Mouse (Mus musculus): ENCODE data around the gene Anxa11. TPM values are rescaled to one million over a fixed set of nuclear protein-coding genes. Genes with fewer than 3 reads are reported as not detected.
"Not testable (repeated sequence)": the region's sequence is repeated elsewhere in the genome, so short reads cannot be mapped to it uniquely, and the experiment has no call there.

Gene Anxa11
- polyA plus RNA-seq, 1 experiment, result 33.6 TPM

GRCm38 (mm10) chr14:25869135-25869878, 27.4 kb downstream of the Anxa11 start:
- Histone ChIP-seq H3K4me3 (ENCODE audit: insufficient read depth, low read depth, low read length) (no peak overlapping the region), H3K4me1 (ENCODE audit: control insufficient read depth, insufficient read depth, insufficient read length, low read length) (peaks cover 58% of the 10 kb centered on the region), H3K27ac (replicated peaks; ENCODE audit: low read depth, low read length) (0 out of 2 replicates have a peak overlapping the region, but pooled peaks have one; percentile 2)

- H3K4me3 ChIP-seq (ENCODE audit: insufficient read depth, low read depth, low read length), result no peak overlapping the region
- H3K27ac ChIP-seq (replicated peaks; ENCODE audit: low read depth, low read length), result peak overlapping the region; percentile 25; the same call in 1 of the 2 replicates
Measured at GRCm38 (mm10) chr14:25872461-25873415, 30.8 kb downstream of the Anxa11 start.

GRCm38 (mm10) chr14:25876640-25877039, 34.7 kb downstream of the Anxa11 start:
- H3K27ac ChIP-seq (replicated peaks; ENCODE audit: low read depth, low read length); H3K4me3 ChIP-seq (ENCODE audit: insufficient read depth, low read depth, low read length); H3K4me1 ChIP-seq (ENCODE audit: control insufficient read depth, insufficient read depth, insufficient read length, low read length): not testable (repeated sequence)

More at GRCm38 (mm10) chr14:25872461-25873415, 30.8 kb downstream of the Anxa11 start:
- peaks cover 33% of the 10 kb centered on the region for H3K4me1 ChIP-seq (ENCODE audit: control insufficient read depth, insufficient read depth, insufficient read length, low read length)

DNA sequence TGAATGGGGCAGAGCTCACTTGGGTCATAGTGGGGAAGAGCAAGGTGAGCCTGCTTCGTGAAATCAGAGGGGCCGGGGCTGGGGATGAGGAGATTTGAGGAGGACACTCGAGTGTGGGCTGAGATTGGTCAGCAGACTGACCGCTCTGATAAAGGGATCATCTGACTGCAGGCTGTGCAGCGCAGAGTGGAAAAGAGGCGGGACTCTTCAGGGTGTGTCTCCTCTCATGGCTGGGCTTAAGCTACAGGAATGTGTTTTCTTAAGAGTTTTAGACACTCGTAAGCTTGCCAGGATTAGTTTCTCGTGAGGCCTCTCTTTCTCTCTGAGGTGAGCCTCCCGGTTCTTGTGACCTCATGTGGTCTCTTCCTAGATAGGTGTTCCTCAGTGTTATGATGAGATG, 39.8 kb downstream of the Anxa11 start:
- H3K27ac ChIP-seq (replicated peaks; ENCODE audit: low read depth, low read length); H3K4me1 ChIP-seq (ENCODE audit: control insufficient read depth, insufficient read depth, insufficient read length, low read length); H3K4me3 ChIP-seq (ENCODE audit: insufficient read depth, low read depth, low read length): not testable (repeated sequence)

GRCm38 (mm10) chr14:25885886-25886285, 43.9 kb downstream of the Anxa11 start:
- not testable (repeated sequence) for H3K4me1 ChIP-seq (ENCODE audit: control insufficient read depth, insufficient read depth, insufficient read length, low read length); H3K27ac ChIP-seq (replicated peaks; ENCODE audit: low read depth, low read length); H3K4me3 ChIP-seq (ENCODE audit: insufficient read depth, low read depth, low read length)

DNA sequence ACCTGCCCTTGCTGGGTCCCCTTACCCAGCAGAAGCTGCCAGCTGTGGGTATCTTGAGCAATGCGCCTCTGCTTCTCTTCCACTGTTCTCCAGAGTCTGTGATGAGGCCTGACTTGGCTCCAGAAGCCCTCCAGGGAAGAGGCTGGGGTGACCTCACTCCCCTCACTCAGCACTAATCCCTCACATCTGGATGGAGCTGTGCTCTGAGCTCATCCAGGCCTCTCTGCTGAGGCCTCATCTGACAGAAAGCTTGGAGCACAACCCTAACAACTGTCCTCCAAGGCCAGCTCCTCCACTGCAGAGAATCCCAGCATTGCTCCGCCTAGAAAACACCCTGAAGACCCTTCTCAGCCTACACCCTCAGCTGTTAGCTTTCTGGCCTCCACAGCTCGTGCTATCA, 52.6 kb downstream of the Anxa11 start:
- H3K4me1 ChIP-seq (ENCODE audit: control insufficient read depth, insufficient read depth, insufficient read length, low read length); H3K4me3 ChIP-seq (ENCODE audit: insufficient read depth, low read depth, low read length); H3K27ac ChIP-seq (replicated peaks; ENCODE audit: low read depth, low read length): not testable (repeated sequence)

DNA sequence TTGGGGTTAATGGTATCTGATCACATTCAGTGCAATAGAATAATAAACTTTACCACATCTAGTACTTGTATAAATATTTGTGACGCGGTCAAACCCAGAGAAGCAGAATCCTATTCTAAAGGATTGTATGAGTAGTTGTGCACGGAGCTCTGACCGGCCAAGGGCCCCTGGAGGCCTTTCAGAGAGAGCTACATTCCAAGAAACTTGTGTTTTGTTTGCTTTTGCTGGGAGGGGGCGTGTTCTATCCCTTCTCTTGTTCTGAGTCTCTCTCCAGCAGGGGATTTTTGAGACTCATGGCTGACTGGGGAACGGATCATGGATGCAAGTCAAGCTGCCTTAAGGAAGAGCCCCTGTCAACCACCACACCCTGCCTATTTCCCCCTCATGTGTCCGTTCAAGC, 53.7 kb downstream of the Anxa11 start:
- not testable (repeated sequence) for H3K27ac ChIP-seq (replicated peaks; ENCODE audit: low read depth, low read length)

DNA sequence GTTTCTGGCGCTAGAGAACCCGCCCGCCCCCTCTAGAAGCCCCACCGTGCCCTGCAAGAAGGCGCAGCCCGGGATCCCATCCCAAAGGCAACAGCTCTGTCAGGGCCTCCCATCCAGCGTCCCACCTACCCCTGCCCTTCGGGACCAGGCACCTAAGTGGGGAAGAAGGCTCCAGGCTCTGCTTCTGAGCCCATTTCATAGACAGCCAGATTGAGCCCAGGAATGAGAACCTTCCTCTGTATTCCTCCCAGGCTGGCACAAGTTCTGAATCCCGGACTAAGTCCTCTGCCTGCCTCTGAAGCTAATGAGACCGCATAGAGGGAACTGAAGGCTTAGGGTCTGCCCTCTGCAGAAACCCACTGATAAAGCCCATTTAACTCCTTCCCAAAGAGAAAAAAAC, 61.0 kb downstream of the Anxa11 start, which contains the start of gene Plac9a:
Gene Plac9a, minus strand, starts transcription at position 101 of the 400 bp plus-strand sequence.
- H3K4me3 ChIP-seq (ENCODE audit: insufficient read depth, low read depth, low read length); H3K4me1 ChIP-seq (ENCODE audit: control insufficient read depth, insufficient read depth, insufficient read length, low read length); H3K27ac ChIP-seq (replicated peaks; ENCODE audit: low read depth, low read length): not testable (repeated sequence)

More for the DNA sequence above, 53.7 kb downstream of the Anxa11 start:
- H3K4me1 ChIP-seq (ENCODE audit: control insufficient read depth, insufficient read depth, insufficient read length, low read length); H3K4me3 ChIP-seq (ENCODE audit: insufficient read depth, low read depth, low read length): not testable (repeated sequence)

- H3K4me1 ChIP-seq (ENCODE audit: control insufficient read depth, insufficient read depth, insufficient read length, low read length); H3K27ac ChIP-seq (replicated peaks; ENCODE audit: low read depth, low read length); H3K4me3 ChIP-seq (ENCODE audit: insufficient read depth, low read depth, low read length): not testable (repeated sequence)
Measured at GRCm38 (mm10) chr14:25905243-25905642, 63.3 kb downstream of the Anxa11 start.

DNA sequence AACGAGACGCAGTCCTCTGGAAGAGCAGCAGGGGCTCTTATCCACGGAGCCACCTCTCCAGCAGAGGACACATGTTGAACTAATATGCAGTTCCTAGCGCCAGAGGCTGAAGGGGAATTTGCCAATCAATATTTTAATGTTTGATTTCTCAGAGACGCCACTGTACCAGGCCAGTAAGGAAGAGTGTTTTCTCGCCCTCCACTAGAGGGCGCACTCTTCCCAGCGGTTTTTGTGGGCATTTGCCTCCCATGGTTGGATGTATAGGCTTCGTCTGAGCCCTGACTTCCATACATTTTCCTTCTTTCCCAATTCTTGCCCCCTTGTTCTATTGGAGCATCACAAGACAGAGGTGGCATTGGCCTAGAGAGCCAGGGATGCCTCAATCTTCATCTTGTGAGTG, 65.3 kb downstream of the Anxa11 start:
- not testable (repeated sequence) for H3K4me1 ChIP-seq (ENCODE audit: control insufficient read depth, insufficient read depth, insufficient read length, low read length); H3K4me3 ChIP-seq (ENCODE audit: insufficient read depth, low read depth, low read length); H3K27ac ChIP-seq (replicated peaks; ENCODE audit: low read depth, low read length)

DNA sequence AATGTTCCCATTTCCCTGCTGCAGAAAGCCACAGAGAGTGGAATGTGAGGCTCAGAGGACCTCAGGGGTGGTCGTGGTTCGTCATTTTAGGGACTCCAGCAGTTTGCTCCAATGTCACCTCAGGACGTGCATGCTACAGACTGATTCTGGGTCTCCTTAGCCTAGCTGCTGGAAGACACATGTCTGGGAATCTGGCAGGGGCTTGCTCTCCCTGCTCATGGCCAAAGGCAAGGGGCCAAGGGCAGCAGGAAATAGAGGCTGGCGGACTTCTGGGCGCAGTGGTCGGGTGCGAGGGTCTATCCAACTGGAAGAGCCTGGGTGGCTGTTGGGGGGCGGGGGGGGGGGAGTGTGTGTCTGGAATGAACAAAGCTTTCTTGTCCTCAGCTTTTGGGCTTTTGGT, 67.0 kb downstream of the Anxa11 start:
- H3K27ac ChIP-seq (replicated peaks; ENCODE audit: low read depth, low read length); H3K4me1 ChIP-seq (ENCODE audit: control insufficient read depth, insufficient read depth, insufficient read length, low read length); H3K4me3 ChIP-seq (ENCODE audit: insufficient read depth, low read depth, low read length): not testable (repeated sequence)

GRCm38 (mm10) chr14:25918427-25919170, 76.6 kb downstream of the Anxa11 start:
- not testable (repeated sequence) for H3K4me3 ChIP-seq (ENCODE audit: insufficient read depth, low read depth, low read length); H3K27ac ChIP-seq (replicated peaks; ENCODE audit: low read depth, low read length); H3K4me1 ChIP-seq (ENCODE audit: control insufficient read depth, insufficient read depth, insufficient read length, low read length)

GRCm38 (mm10) chr14:25926814-25927561, 85.0 kb downstream of the Anxa11 start:
- not testable (repeated sequence) for H3K4me1 ChIP-seq (ENCODE audit: control insufficient read depth, insufficient read depth, insufficient read length, low read length); H3K27ac ChIP-seq (replicated peaks; ENCODE audit: low read depth, low read length); H3K4me3 ChIP-seq (ENCODE audit: insufficient read depth, low read depth, low read length)

DNA sequence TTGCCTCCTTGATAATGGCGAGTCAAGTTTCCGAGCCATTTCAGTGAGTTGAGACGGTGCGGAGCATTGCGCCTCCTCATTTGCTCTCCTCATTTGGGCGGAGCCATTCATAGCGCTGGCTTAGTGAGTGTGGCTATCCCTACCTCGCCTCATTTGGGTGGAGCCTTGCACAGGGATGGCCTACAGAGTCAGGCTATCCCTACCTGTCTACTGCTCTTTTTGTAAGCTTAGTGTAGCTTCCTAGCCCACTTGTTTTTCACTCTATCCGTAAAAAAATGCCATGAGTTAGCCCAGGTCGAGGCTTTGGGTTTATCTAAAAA, 85.6 kb downstream of the Anxa11 start, which contains the start of gene Tmem254a:
Gene Tmem254a, minus strand, starts transcription at position 111 of the 320 bp plus-strand sequence.
- H3K27ac ChIP-seq (replicated peaks; ENCODE audit: low read depth, low read length); H3K4me1 ChIP-seq (ENCODE audit: control insufficient read depth, insufficient read depth, insufficient read length, low read length); H3K4me3 ChIP-seq (ENCODE audit: insufficient read depth, low read depth, low read length): not testable (repeated sequence)
